ENCODE assay signal across 8 mouse cellular contexts in the genomic region with DNA sequence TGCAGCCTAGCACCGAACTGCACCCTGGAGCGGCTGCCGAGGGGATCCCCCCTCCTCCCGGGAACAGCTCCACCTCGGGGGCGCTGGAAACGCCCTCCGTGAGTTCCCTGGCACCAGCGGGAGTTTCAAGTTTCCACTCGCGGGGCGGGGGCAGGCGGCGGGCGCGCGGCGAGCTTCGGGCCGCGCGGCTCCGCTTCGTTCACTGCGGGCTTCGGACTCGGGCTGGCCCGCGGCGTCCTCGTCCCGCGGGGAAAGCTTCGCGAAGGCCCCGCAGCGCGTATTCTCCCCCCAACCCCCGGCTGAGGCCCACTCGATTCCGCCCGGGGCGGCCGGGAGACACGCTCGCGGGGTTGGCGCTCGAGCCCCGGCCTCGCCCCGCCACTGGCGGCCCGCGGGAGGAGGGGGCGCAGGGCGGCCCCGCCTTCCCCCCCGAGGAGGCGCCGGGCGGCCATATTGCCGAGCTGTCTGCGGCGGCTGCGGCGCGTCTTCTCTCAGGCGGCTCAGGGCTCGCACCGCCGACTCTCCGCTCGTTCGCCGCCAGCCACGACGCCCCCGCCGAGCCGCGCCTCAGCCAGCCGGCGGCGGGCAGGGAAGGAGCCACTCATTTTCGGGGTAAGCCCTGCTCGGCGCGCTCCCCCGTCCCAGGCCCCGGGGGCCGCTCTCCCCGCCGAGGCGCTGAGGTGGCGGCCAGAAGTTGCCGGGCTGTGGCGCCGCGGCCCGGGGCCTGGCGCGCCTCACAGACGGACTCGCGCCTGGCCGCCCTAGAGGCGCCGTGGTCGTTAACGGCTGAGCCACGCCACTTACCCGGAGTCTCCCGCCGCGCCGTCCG. TPM values are rescaled to one million over a fixed set of nuclear protein-coding genes. Genes with fewer than 3 reads are reported as not detected.
DNase-seq lines count a peak whose midpoint lies in the region; ATAC-seq lines count a peak whose summit lies in the region.

No protein-coding gene starts in this region.

- H3K9ac ChIP-seq in hindbrain, embryonic 16.5 days (ENCODE audit: low read depth, low read length) = peak overlapping the region; percentile 99

- H3K4me3 ChIP-seq in hindbrain, embryonic 16.5 days (ENCODE audit: low read length) = peak overlapping the region; percentile 96

- no peaks in the 10 kb centered on the region for H3K9me3 ChIP-seq in hindbrain, embryonic 16.5 days (ENCODE audit: control insufficient read depth, low read length)

- peak overlapping the region; percentile 97 for H3K27ac ChIP-seq in hindbrain, embryonic 16.5 days (ENCODE audit: low read depth, low read length)

- H3K4me2 ChIP-seq in hindbrain, embryonic 16.5 days (ENCODE audit: low read length) = peak overlapping the region; percentile 68

- peaks cover 21% of the 10 kb centered on the region for H3K4me1 ChIP-seq in hindbrain, embryonic 16.5 days (ENCODE audit: control insufficient read depth, insufficient read depth, low read depth, low read length)

- under 1% methylated on average over 64 of the region's 118 CpGs for WGBS in hindbrain, embryonic 16.5 days

- ATAC-seq in hindbrain, embryonic 16.5 days = peak; percentile 94
- peak; percentile 81 for ATAC-seq in megakaryocyte, adult 5-6 weeks (ENCODE audit: poor library complexity, severe bottlenecking)

- H3K36me3 ChIP-seq in hindbrain, embryonic 16.5 days (ENCODE audit: control insufficient read depth, insufficient read depth, low read length) = no peaks in the 10 kb centered on the region

- peak; percentile 47 for DNase-seq in WW6 (ENCODE audit: low read depth, low spot score)
- DNase-seq in cerebellum, postnatal 36 days = peak; percentile 75 to 80
- peak; percentile 85 for DNase-seq in gastrocnemius, adult 18-20 months (ENCODE audit: low spot score)
- peak; percentile 58 to 64 for DNase-seq in left cerebral cortex, adult 8-10 months (ENCODE audit: low spot score in 2 of 2)
- peak; percentile 79 for DNase-seq in right cerebral cortex, adult 18-20 months
- DNase-seq in urinary bladder, adult 2 months (ENCODE audit: low spot score) = peak; percentile 73

- no peaks in the 10 kb centered on the region for H3K27me3 ChIP-seq in hindbrain, embryonic 16.5 days (replicated peaks; ENCODE audit: control insufficient read depth, insufficient read depth, low read length)

RNA-seq across cellular contexts. Expression of gene Rdx, which starts 1.1 kb away (rescaled TPM):
- total RNA-seq in gastrocnemius, adult 18-20 months (2021) = 100 to 1,000 TPM; 119 TPM
- 70.7 and 71.5 TPM in 2 replicates for polyA plus RNA-seq in hindbrain, embryonic 16.5 days (2015; fragmentation: Nextera tagmentation; extraction: Ambion mirVana)
- total RNA-seq in left cerebral cortex, adult 8-10 months (2022) = 10 to 100 TPM; 55.9 to 61.3 (median 60.1) TPM
- total RNA-seq in megakaryocyte, adult 5-6 weeks (2015) = 62.7 and 69.8 TPM in 2 replicates
- total RNA-seq in megakaryocyte, adult 5-6 weeks (2017) = 164 and 165 TPM in 2 replicates
- polyA plus RNA-seq in urinary bladder, adult 2 months (2012; rRNA removed) = 38.1 and 48.3 TPM in 2 replicates

Comparison
In these comparisons a context has a peak if more than half of its experiments do, and no peak if none do; other contexts are left out.
1. Peak in every context shown above with its lines: DNase-seq, ATAC-seq, H3K4me3 ChIP-seq and H3K27ac ChIP-seq.